Mouse (Mus musculus) cortical plate, adult 2 months (tissue): Measurements from ENCODE around the gene Tbx1.

Experiments
- CTCF ChIP-seq: fragments of 200-500 bp; IDR thresholded peaks from 2 replicates; pipeline ENCODE4 v1.5.1; 2011; ENCODE audit warnings: mild to moderate bottlenecking, control low read depth, low read length; ENCODE audit not compliant: insufficient read depth; ENCODE audit errors: extremely low read depth
- POLR2A ChIP-seq: fragments of 200-500 bp; IDR thresholded peaks from 2 replicates; pipeline ENCODE4 v1.6.1; 2011; ENCODE audit warnings: mild to moderate bottlenecking, low read length, control low read depth; ENCODE audit not compliant: insufficient read depth; ENCODE audit errors: extremely low read depth

GRCm38 (mm10) chr16:18581623-18582205 lies 8.8 kb downstream of the Tbx1 start:
- TF ChIP-seq CTCF (no peak), POLR2A (no peak)
